11 mouse cellular contexts compared by ENCODE assay signal in genomic region chr7:66246716-66247235, GRCm38 (mm10).
A peak's percentile ranks its signal among the peaks of the same experiment; 100 is the strongest.
DNase-seq lines count a peak whose midpoint lies in the region; ATAC-seq and TF ChIP-seq lines count a peak whose summit lies in the region.
"Had no signal": no experiment of that assay in that cellular context is flagged by ENCODE, and none has a peak within 500 bp of the region (broad histone marks: within the 10 kb centered on the region; RNA-seq: fewer than 3 reads in every experiment).

No protein-coding gene starts in this region.

- no peaks in the 10 kb centered on the region for H3K9me3 ChIP-seq in G1E (replicated peaks)
- H3K9me3 ChIP-seq in hindbrain, embryonic 13.5 days: no peaks in the 10 kb centered on the region
- H3K9me3 ChIP-seq in limb, embryonic 10.5 days (replicated peaks): no peaks in the 10 kb centered on the region
- H3K9me3 ChIP-seq: embryonic facial prominence, embryonic 15.5 days had no signal

- no peak for ATAC-seq in G1E (ENCODE audit: extremely low read depth, insufficient number of reproducible peaks, low FRiP score, poor library complexity, severe bottlenecking)
- ATAC-seq in hindbrain, embryonic 13.5 days (ENCODE audit: low FRiP score): peak; percentile 5; the same call in 1 of the 2 replicates

- no peak for TF ChIP-seq CTCF in G1E (IDR thresholded peaks at IDR 0.05; ENCODE audit: low read depth, low read length)
- TF ChIP-seq CTCF in thymus, adult 2 months (IDR thresholded peaks at IDR 0.05; ENCODE audit: borderline replicate concordance, control insufficient read depth, extremely low read depth, insufficient read depth, low read length, poor library complexity): no peak

- no peak overlapping the region for H3K9ac ChIP-seq in hindbrain, embryonic 13.5 days
- H3K9ac ChIP-seq: embryonic facial prominence, embryonic 15.5 days; lung, embryonic 14.5 days had no signal

- 0 out of 2 replicates have a peak overlapping the region, but pooled peaks have one; percentile 24 for H3K4me3 ChIP-seq in G1E (ENCODE audit: low read depth, low read length)
- no peak overlapping the region for H3K4me3 ChIP-seq in hindbrain, embryonic 13.5 days
- H3K4me3 ChIP-seq in limb, embryonic 10.5 days: no peak overlapping the region
- H3K4me3 ChIP-seq in thymus, adult 2 months (ENCODE audit: control insufficient read depth, insufficient read depth, low read length): no peak overlapping the region
- H3K4me3 ChIP-seq: embryonic facial prominence, embryonic 15.5 days had no signal

- DNase-seq in adrenal gland, postnatal 14 days: peak; percentile 2
- DNase-seq in adrenal gland, postnatal 36 days: no peak
- no peak for DNase-seq in G1E (ENCODE audit: low spot score)
- DNase-seq in limb, embryonic 10.5 days (ENCODE audit: low spot score): no peak
- no peak for DNase-seq in right cerebral cortex, postnatal 36 days (ENCODE audit: low spot score in 2 of 2)
- DNase-seq in thymus, adult 2 months: no peak
- DNase-seq in gastrocnemius, postnatal 25 days: no peak
- DNase-seq: cerebellum, adult 11 months; lung, embryonic 14.5 days had no signal

- H3K4me1 ChIP-seq in G1E (ENCODE audit: insufficient read depth, low read depth, low read length): peaks cover 49% of the 10 kb centered on the region
- peaks cover 27% of the 10 kb centered on the region for H3K4me1 ChIP-seq in hindbrain, embryonic 13.5 days (replicated peaks)
- H3K4me1 ChIP-seq in limb, embryonic 10.5 days: peaks cover 16% of the 10 kb centered on the region
- H3K4me1 ChIP-seq in thymus, adult 2 months (replicated peaks; ENCODE audit: control insufficient read depth, insufficient read depth, low read length): peaks cover 9% of the 10 kb centered on the region; the same call in 1 of the 2 replicates

- no peak overlapping the region for H3K4me2 ChIP-seq in hindbrain, embryonic 13.5 days
- H3K4me2 ChIP-seq: embryonic facial prominence, embryonic 15.5 days; lung, embryonic 14.5 days had no signal

- peaks cover 34% of the 10 kb centered on the region for H3K27me3 ChIP-seq in G1E (ENCODE audit: insufficient read depth, low read length)
- no peaks in the 10 kb centered on the region for H3K27me3 ChIP-seq in hindbrain, embryonic 13.5 days
- H3K27me3 ChIP-seq in limb, embryonic 10.5 days (ENCODE audit: low read depth, poor library complexity, severe bottlenecking): no peaks in the 10 kb centered on the region
- H3K27me3 ChIP-seq in thymus, adult 2 months (ENCODE audit: control insufficient read depth, insufficient read depth, low read length): no peaks in the 10 kb centered on the region
- H3K27me3 ChIP-seq: embryonic facial prominence, embryonic 15.5 days had no signal

- H3K27ac ChIP-seq in hindbrain, embryonic 13.5 days: peak overlapping the region; percentile 74
- H3K27ac ChIP-seq in limb, embryonic 10.5 days: peak overlapping the region; percentile 31; the same call in 1 of the 2 replicates
- no peak overlapping the region for H3K27ac ChIP-seq in thymus, adult 2 months (ENCODE audit: control insufficient read depth, insufficient read depth, low read length)
- H3K27ac ChIP-seq: embryonic facial prominence, embryonic 15.5 days had no signal

- H3K36me3 ChIP-seq in G1E (replicated peaks): no peaks in the 10 kb centered on the region
- H3K36me3 ChIP-seq in hindbrain, embryonic 13.5 days: no peaks in the 10 kb centered on the region
- no peaks in the 10 kb centered on the region for H3K36me3 ChIP-seq in limb, embryonic 10.5 days
- no peaks in the 10 kb centered on the region for H3K36me3 ChIP-seq in thymus, adult 2 months (ENCODE audit: control insufficient read depth, insufficient read depth, low read length)
- H3K36me3 ChIP-seq: embryonic facial prominence, embryonic 15.5 days had no signal

- 28% methylated on average over 11 of the region's 11 CpGs for WGBS in hindbrain, embryonic 13.5 days
- 85% methylated on average over 11 of the region's 11 CpGs for WGBS in limb, embryonic 10.5 days
- WGBS in thymus, adult 2 months: 58% methylated on average over 11 of the region's 11 CpGs

- no peak for TF ChIP-seq POLR2A in thymus, adult 2 months (IDR thresholded peaks at IDR 0.05; ENCODE audit: control insufficient read depth, extremely low read depth, insufficient read depth, low read length, poor library complexity)
